Mouse (Mus musculus) brain, adult 10 weeks (tissue): ENCODE data around the gene Mrpl35. TPM values are rescaled to one million over a fixed set of nuclear protein-coding genes. Genes with fewer than 3 reads are reported as not detected.

ENCODE experiments used
- polyA plus RNA-seq: library from polyadenylated mRNA; stranded (reverse); fragments of 350-450 nt; fragmentation: Illumina TruSeq; extraction: RNeasy Lipid Tissue Mini Kit (QIAGEN cat#74804); gene quantifications from one replicate; pipeline ENCODE4 v1.2.3, GENCODE M21; 2015; ENCODE audit warnings: low read depth, low replicate concordance

Gene Mrpl35
- 34.8 TPM for polyA plus RNA-seq

GRCm38 (mm10) chr6:71826869-71827268 lies at the start of gene Mrpl35:
TSS of gene Mrpl35 (minus strand) at chr6:71826969.

GRCm38 (mm10) chr6:71830690-71831580 lies 4.2 kb upstream of the Mrpl35 start, which contains the start of gene Immt:
TSS of gene Immt (plus strand) at chr6:71831331.

Other genes starting within 250 kb of the Mrpl35 start
- gene Kdm3a, start 194.0 kb downstream of the Mrpl35 start, polyA plus RNA-seq: 38.3 TPM
- gene Reep1, start 119.4 kb downstream of the Mrpl35 start, polyA plus RNA-seq: 90.4 TPM
- 137 TPM for gene Immt, start 4.4 kb upstream of the Mrpl35 start, polyA plus RNA-seq
- 69.2 TPM for gene Ptcd3, start 81.8 kb upstream of the Mrpl35 start, polyA plus RNA-seq
- gene Polr1a, start 82.1 kb upstream of the Mrpl35 start, polyA plus RNA-seq: 16.4 TPM